Mouse (Mus musculus) embryo, embryonic 11 days (tissue): Measurements from ENCODE around the gene Brd7.

Source experiments
- DNase-seq: peaks from one replicate; pipeline ENCODE4 v3.0.0-alpha.2; 2015

Brd7 gene

GRCm38 (mm10) chr8:88307736-88308135, 54.3 kb downstream of the Brd7 start:
- no peak for DNase-seq

- peak; percentile 35 for DNase-seq
These were observed 55.5 kb downstream of the Brd7 start for GRCm38 (mm10) chr8:88306511-88306910.

DNA sequence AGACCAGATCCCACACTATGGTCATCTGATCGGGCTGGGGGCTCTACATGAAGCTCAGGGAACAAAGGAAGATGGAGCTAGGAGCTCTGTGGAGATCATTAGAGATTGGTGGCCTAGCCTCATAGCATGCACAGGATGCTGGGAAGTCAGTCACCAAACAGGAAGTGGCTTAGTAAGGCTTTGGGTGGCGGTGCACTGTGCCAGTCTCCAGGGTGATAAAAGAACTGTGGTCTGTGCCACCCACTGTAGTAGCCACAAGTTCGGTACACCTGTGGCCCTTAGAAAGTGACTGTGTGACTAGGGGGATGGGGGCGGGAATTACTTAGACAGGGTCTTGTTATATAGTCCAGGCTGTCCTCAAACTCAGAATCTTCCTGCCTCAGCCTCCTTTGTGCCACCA, 56.2 kb downstream of the Brd7 start:
- DNase-seq: no peak

DNA sequence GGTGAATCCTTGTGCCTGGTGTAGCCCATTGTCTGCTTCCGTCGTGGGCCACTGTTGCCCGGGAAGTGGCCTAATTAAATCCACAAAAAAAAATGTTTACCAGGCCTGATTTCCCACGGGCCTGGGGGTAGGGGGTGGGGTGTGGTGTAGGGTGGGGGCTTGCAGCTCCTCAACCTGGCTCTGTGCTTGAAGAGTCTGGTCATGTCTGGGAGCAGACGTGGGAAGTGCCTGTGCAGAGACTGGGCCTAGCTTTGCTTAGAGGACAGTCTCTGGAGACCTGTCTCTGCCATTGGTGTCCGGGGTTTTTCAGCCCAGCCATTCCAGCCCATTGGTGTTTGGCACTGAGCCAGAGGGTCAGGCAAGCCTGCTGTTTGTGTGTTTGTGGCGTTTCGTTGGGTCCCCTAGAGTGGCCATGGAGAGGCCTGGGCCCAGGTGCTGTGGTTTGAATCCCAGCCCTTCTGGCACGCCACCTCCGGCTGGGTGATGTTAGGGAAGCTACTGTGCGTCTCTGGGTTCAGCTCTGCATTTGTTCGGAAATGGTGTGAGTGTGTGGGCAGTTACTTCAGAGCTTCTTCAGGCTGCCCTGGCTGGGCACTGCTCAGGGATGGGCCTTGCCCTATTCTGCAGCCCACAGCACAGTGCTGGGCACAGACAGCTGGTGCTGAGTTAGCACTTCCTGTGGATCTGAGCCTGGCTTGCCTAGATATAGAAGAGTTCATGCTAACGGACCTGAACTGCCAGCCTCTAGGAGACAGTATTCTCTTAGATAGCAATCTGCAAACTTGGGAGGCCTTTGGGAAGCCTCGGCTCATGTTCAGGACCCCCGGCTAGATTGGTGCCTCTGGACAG, 60.2 kb downstream of the Brd7 start:
- no peak for DNase-seq

- no peak for DNase-seq
These were observed 61.9 kb downstream of the Brd7 start for GRCm38 (mm10) chr8:88299907-88300603.

GRCm38 (mm10) chr8:88298733-88299103, 63.3 kb downstream of the Brd7 start:
- no peak for DNase-seq

GRCm38 (mm10) chr8:88297976-88298732, 63.8 kb downstream of the Brd7 start:
- no peak for DNase-seq

DNA sequence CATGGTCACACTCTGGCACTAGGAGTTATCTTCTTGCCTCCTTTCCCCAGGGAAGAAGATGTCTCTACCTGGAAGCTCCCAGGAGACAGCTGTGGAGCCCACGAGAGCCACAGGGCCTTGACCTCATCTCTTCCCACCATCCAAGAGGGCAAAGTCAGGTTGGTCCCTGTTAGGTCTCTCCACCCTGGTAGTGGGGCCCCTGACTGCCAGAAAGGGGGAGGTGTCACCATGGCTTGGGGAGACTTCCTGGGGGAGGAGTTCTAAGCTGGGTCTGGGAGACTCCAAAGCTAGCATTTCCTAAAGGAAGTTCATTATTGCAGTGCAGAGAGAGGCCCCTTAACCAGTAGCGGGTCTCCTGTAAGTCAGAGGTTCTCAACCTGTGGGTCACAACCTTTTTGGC, 67.0 kb downstream of the Brd7 start:
- DNase-seq: no peak

DNA sequence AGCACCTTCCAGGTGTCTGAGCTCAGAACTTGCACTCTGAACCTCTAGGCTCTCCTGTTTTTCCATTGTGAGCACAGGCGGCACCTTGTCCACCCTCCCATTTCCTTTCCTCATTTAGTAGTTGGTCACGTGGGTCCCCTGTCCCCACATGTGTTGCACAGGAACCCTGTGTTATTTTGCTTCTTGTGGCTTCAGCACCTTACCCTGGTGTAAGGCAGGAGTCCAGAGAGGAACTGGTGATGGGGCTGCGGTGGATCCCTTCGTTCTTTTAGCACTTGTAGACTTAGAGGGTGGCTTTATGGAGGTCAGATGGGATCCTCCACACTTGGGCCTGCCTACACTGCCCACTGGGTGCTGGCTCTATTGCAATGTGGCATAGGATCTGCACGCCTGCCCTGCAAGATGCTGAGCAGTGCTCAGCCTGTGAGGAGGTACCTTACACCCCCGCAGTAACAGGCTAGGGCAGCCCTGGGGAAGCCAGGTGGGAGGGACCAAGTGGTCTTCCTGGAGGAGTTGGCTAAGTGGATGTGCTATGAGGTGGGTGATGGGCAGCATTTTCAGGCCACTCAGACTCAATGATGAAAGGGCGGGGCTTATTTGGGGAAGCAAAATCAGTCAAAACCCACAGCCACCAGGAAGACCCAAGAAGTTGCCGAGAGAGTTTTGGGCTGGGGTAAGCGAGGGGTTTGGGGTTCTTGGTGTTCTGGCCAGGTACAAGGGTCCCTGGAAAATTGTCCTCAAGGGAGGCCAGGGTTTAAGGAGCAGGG, 68.2 kb downstream of the Brd7 start:
- DNase-seq: no peak

- DNase-seq: no peak
These were observed 69.1 kb downstream of the Brd7 start for GRCm38 (mm10) chr8:88292926-88293325.

DNA sequence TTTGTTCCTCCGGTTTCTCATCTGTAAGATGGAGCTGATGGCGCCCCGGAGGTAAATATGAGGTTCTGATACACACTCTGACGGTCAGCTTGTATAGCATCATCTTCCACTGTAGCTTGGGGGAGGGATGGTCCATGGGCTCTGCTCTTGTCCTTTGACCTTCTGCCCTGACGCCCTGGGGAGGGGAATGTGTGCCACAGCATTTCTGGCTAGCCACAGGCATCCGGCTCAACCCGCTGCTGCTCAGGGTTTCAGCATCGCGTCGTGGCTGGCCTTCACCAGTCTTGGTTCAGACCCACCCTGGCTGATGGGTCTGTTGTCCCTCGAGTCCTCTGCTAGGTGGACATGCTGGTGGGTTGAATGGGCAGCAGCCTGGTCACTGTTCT, 70.7 kb downstream of the Brd7 start:
- DNase-seq: no peak

- DNase-seq: no peak
These were observed 71.4 kb downstream of the Brd7 start for GRCm38 (mm10) chr8:88290326-88291304.

GRCm38 (mm10) chr8:88289901-88290300, 72.1 kb downstream of the Brd7 start:
- no peak for DNase-seq

- no peak for DNase-seq
These were observed 73.3 kb downstream of the Brd7 start for GRCm38 (mm10) chr8:88288622-88289242.

- no peak for DNase-seq
These were observed 75.5 kb downstream of the Brd7 start for GRCm38 (mm10) chr8:88286421-88286960.

DNA sequence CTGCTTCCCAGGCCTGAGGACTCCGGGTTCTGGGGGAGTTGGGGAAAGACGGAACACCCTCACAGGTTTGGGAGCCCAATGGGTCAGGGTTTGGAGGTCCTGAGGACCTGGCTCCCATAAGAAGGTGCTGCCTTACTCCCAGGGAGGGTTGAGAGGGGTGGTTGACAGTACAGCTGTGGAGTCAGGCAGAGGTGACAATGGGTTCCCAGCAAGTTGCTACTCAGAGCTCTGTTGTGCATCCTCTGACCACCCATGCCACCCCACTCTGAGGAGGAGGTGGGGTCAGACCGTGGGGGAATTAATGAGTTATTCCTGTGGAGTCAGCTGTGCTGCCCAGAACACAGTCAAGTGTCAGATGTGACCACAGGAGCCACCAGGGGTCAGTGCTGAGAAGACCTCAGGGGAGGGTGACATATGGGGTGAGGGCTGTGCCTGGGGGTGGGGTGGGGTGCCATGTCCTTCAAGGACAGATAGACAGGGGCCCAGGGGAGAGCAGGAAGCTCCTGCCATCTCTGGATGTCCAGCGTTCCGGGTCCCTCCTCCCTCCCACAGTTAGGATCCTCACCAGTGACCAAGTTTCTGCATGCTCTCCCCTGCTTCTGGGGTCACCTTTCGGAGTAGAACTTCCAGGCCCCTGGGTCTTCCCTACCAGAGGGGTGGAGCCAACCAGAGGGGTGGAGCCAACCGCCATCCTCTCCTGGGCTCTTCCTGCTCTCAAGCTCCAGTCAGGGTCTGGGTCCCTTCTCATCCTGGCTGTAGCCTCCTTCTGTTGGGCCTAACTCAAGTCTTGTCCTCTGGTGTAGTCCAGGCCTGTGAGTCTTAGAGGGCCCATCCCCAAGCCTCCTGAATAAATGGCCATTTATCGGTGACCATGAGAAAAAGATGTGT, 76.3 kb downstream of the Brd7 start:
- DNase-seq: no peak

- DNase-seq: no peak
These were observed 77.3 kb downstream of the Brd7 start for GRCm38 (mm10) chr8:88284738-88285137.

DNA sequence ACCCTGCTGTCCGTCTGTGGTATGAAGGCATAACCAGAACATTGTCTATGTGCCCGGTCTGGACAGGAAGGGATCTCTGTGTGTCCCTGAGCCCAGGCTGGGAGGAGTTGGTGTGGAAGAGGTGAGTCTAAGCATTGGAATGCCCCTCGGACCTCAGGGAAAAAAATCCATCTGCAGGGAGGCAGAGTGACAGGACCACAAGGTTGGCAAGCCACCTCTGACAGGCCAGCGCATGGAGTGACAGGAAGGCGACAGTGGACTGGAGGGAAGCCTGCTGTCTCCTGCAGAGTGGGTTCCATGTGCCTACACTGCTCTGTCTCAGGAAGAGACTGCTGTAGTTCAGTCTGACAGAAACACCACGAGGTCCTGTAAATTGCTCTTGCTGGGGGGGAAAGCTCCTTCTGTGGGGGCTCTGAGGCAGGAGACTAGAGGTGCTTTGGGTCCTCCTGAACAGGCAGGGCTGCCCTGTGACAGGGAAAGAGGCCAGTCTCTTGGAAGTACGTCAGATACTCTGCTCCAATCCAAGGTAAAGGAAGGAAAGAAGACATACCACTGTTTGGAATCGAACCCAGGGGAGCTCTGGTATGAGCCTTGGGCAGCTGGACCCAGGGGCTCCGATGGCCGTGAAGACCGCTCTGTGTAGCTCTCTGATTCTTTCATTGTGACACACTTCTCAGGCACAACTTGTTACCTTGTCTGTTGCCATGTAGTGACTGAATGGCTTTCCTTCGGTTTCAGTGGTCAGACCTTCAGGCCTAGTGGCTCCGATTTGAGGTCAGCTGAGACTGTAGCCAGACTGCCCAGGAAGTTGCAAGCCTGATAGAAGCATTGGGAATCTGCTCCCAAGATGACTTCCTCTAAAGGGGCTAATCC, 78.5 kb downstream of the Brd7 start:
- DNase-seq: no peak

GRCm38 (mm10) chr8:88282684-88283083, 79.3 kb downstream of the Brd7 start:
- peak; percentile 75 for DNase-seq
